Mouse (Mus musculus) heart, adult 2 months (tissue): ENCODE data around the gene Tex19.1.

ENCODE experiments used
- CTCF ChIP-seq: fragments of 200-600 bp; IDR thresholded peaks from 2 replicates; pipeline ENCODE4 v1.8.1; 2022; ENCODE audit warnings: antibody characterized with exemption, mild to moderate bottlenecking, moderate library complexity
- POLR2A ChIP-seq: fragments of 200-500 bp; IDR thresholded peaks from 2 replicates; pipeline ENCODE4 v1.6.1; 2011; ENCODE audit warnings: mild to moderate bottlenecking, low read depth, low read length, control low read depth; ENCODE audit not compliant: insufficient read depth

GRCm38 (mm10) chr11:121192742-121193141, 46.8 kb downstream of the Tex19.1 start:
- TF ChIP-seq CTCF (no peak), POLR2A (no peak)
